Mouse (Mus musculus): ENCODE measurements around the gene Ankmy2.

GRCm38 (mm10) chr12:36136285-36136684 lies 20.6 kb upstream of the Ankmy2 start:
- TF ChIP-seq POLR2A (IDR thresholded peaks at IDR 0.05; ENCODE audit: control insufficient read depth, extremely low read depth, insufficient read depth, low read length, poor library complexity) (no peak), CTCF (IDR thresholded peaks at IDR 0.05; ENCODE audit: borderline replicate concordance, control insufficient read depth, extremely low read depth, insufficient read depth, low read length, poor library complexity) (no peak)
